Mouse (Mus musculus): ENCODE data around the gene Agbl1.

Gene Agbl1

GRCm38 (mm10) chr7:76935219-76935618 lies 705.5 kb downstream of the Agbl1 start:
- no peak for DNase-seq (ENCODE audit: low spot score in 2 of 2)

GRCm38 (mm10) chr7:76941531-76941930 lies 711.8 kb downstream of the Agbl1 start:
- DNase-seq (ENCODE audit: low spot score in 2 of 2): no peak

- no peak for DNase-seq (ENCODE audit: low spot score in 2 of 2)
Observed at GRCm38 (mm10) chr7:76971334-76971733, 741.6 kb downstream of the Agbl1 start.

GRCm38 (mm10) chr7:77009571-77009970 lies 779.9 kb downstream of the Agbl1 start:
- DNase-seq (ENCODE audit: low spot score in 2 of 2): no peak

- DNase-seq (ENCODE audit: low spot score in 2 of 2): no peak
Observed at GRCm38 (mm10) chr7:77029019-77029418, 799.3 kb downstream of the Agbl1 start.

- no peak for DNase-seq (ENCODE audit: low spot score in 2 of 2)
Observed at GRCm38 (mm10) chr7:77076033-77076432, 846.3 kb downstream of the Agbl1 start.

- no peak for DNase-seq (ENCODE audit: low spot score in 2 of 2)
Observed at GRCm38 (mm10) chr7:77087266-77087665, 857.6 kb downstream of the Agbl1 start.

GRCm38 (mm10) chr7:77095153-77095552 lies 865.5 kb downstream of the Agbl1 start:
- DNase-seq (ENCODE audit: low spot score in 2 of 2): no peak

GRCm38 (mm10) chr7:77114021-77114420 lies 884.3 kb downstream of the Agbl1 start:
- DNase-seq (ENCODE audit: low spot score in 2 of 2): no peak

GRCm38 (mm10) chr7:77129045-77129444 lies 899.4 kb downstream of the Agbl1 start:
- DNase-seq (ENCODE audit: low spot score in 2 of 2): no peak

GRCm38 (mm10) chr7:77131950-77132349 lies 902.3 kb downstream of the Agbl1 start:
- no peak for DNase-seq (ENCODE audit: low spot score in 2 of 2)

- DNase-seq (ENCODE audit: low spot score in 2 of 2): no peak
Observed at GRCm38 (mm10) chr7:77132615-77133420, 903.1 kb downstream of the Agbl1 start.

- DNase-seq (ENCODE audit: low spot score in 2 of 2): no peak
Observed at GRCm38 (mm10) chr7:77134860-77135259, 905.2 kb downstream of the Agbl1 start.

GRCm38 (mm10) chr7:77138707-77139106 lies 909.0 kb downstream of the Agbl1 start:
- no peak for DNase-seq (ENCODE audit: low spot score in 2 of 2)

- no peak for DNase-seq (ENCODE audit: low spot score in 2 of 2)
Observed at GRCm38 (mm10) chr7:77147527-77147926, 917.8 kb downstream of the Agbl1 start.

GRCm38 (mm10) chr7:77148820-77149219 lies 919.1 kb downstream of the Agbl1 start:
- no peak for DNase-seq (ENCODE audit: low spot score in 2 of 2)

GRCm38 (mm10) chr7:77149846-77150245 lies 920.2 kb downstream of the Agbl1 start:
- DNase-seq (ENCODE audit: low spot score in 2 of 2): no peak

GRCm38 (mm10) chr7:77152393-77152792 lies 922.7 kb downstream of the Agbl1 start:
- DNase-seq (ENCODE audit: low spot score in 2 of 2): no peak

- DNase-seq (ENCODE audit: low spot score in 2 of 2): no peak
Observed at GRCm38 (mm10) chr7:77152909-77153308, 923.2 kb downstream of the Agbl1 start.

GRCm38 (mm10) chr7:77164921-77165320 lies 935.2 kb downstream of the Agbl1 start:
- DNase-seq (ENCODE audit: low spot score in 2 of 2): no peak

All from frontal cortex, postnatal 25 days (tissue).